Mouse (Mus musculus): ENCODE data around the gene Lrrk1. TPM values are rescaled to one million over a fixed set of nuclear protein-coding genes. Genes with fewer than 3 reads are reported as not detected.

Gene Lrrk1
- total RNA-seq, 2 experiments from 2014 or later = 1.7 to 6.6 TPM

DNA sequence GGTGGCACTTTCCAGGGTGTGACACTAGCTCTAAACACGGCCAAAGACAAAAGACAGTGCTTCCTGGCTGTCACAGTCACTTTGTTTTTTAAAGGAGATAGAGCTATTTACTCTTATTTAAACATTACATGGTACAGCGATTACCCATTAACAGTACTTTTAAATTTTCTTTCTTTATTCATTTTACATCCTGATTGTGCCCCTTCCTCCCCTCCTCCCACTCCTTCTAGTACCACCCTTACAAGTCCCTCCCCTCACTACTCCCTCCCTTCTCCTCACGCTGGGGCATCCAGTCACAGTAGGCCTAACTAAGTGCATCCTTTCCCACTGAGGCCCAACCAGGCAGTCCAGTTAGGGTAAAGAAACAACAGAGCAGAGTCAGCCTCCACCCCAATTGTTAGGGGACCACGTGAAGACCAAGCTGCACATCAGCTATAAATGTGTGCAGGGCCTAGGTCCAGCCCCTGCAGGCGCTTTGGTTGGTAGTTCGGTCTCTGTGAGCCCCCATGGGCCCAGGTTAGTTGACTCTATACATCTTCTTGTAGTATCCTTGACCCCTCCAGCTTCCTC lies 154.1 kb downstream of the Lrrk1 start:
- ATAC-seq (replicated peaks; ENCODE audit: low FRiP score, poor library complexity, severe bottlenecking) = no peak

DNA sequence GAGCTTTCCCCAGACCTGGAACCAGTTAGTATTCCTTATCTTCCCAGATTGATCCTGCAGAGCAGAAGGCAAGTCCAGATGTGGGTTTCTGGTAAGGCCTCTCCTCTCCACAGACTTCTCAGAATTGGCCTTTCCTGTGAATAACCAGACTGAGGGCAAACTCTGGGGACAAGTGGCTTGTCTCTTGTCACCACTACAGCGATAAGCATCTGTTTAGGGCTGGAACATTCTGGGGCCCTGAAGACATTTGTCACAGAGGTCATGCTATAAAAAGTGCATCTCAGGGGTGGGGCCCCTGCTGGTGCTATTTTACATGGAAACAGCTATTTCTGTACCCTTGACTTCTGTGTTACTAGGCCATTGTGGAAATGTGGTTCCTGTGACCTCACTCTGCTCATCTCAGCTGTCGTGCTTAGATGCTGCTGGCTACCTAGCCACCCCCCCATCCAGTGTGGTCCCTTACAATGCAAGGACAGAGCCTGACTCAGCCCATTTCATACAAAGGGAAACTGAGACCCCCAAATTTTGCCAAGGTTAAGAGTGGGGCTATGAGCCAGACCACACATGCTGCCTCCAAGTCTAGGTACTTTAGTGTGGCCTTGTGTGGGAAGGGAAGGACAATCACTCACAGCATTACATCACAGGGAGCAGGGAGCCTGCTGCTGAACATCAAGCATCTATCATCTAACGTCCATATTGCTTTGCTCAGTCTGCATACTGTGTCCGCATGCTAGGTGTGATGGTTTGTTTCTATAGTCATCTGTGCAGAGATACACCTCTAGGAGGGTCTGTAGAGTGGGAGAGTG lies 154.8 kb downstream of the Lrrk1 start:
- peak; percentile 33; the same call in 1 of the 2 replicates for ATAC-seq (replicated peaks; ENCODE audit: low FRiP score, poor library complexity, severe bottlenecking)

DNA sequence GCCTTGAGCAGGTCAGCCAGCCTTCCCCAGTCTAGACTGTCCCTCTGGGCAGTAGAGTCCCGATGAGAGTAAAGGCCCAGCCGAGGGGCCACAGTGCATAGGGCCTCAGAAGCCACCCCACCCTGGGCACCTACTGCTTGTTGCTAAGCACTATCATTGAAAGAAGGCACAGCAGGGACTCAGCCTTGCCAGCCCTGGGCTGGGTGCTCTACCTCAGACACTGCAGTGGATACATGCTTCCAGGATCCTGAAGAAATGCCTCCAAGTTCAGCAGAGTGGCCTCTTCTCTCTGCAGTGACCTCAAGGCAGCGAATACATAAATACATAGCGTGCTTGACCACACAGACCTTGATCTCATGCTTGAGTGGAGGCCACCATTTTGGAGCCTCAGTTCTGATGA lies 156.3 kb downstream of the Lrrk1 start:
- no peak for ATAC-seq (replicated peaks; ENCODE audit: low FRiP score, poor library complexity, severe bottlenecking)

DNA sequence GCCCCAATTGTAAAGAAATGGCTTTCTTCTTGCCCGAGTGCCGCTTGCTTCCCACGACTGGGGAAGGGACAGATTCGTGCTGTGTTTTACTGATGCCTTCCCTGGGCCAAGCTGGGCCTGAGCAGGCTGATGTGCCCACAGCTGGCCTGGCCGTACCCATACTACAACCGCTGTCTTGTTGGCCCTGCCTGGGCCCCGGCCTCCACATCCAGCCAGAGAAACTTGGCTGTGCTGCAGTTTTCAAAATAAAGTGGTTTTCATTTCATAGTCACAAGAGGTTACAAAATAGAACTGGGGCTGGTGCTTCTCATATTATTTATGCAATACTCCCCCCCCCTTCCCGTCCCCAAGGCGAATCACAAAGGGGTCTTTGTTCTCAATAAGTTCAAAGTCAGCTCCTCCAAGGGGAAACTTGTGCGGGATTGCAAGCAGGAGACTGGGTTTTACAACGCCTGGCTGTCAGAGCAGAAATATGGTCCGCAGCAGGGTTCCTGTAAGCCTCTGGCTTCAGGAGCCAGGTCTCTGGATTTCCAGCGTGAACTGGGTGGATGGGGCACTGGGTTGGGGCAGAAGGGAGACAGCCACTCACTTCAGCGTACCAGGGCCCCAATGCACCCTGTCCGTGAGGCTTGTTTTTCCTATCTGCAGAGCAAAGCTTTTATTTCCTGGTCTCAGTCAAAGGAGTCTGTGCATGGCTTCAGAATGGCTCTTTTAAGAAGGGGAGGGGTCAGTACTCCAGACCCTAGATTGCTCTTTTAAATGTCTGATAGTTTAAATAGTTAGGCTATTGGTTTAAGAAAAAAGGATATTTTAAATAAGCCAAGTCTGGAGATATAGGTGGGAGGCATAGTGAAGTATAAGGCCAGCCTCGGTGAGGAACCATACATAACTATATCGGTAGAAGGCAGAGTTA lies 157.3 kb downstream of the Lrrk1 start:
- no peak for ATAC-seq (replicated peaks; ENCODE audit: low FRiP score, poor library complexity, severe bottlenecking)

DNA sequence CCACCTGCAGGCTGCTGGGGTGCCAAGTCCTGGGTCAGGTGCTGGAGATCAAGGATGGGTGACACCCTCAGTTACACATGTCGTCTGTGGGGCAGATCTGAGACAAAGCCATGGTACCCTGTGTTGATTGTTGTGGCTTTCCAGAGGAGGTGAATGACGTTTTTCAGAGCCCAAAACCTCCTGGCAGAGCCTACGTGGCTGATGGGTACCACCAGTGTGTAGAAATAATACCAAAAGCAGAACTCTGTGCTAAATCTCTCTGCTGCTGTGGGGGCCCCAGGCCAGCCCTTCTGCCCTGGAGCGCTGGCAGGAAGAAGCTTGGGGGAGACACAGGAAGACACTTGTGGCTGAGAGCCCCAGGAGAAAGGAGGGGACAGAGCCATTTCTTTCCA lies 157.9 kb downstream of the Lrrk1 start:
- ATAC-seq (replicated peaks; ENCODE audit: low FRiP score, poor library complexity, severe bottlenecking) = no peak

DNA sequence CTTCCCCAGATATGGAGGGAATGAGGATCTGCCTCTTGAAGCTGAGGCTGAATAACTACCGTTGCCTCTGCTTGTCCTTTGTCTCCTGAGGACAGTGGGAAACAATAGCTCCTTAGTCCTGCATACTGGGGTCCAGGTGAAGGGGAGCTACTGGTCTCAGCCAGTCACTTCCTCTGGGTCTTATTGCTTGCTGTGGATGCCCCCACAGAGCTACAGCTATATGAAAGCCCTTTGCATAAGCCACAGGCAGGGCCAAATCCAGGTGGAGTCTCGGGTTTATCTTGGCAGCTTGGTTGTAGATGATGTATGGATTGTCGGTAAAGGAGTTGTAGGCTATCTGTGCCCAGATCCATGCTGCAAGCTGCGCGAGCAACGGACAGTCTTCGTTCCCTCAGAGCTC lies 158.7 kb downstream of the Lrrk1 start:
- ATAC-seq (replicated peaks; ENCODE audit: low FRiP score, poor library complexity, severe bottlenecking) = no peak

DNA sequence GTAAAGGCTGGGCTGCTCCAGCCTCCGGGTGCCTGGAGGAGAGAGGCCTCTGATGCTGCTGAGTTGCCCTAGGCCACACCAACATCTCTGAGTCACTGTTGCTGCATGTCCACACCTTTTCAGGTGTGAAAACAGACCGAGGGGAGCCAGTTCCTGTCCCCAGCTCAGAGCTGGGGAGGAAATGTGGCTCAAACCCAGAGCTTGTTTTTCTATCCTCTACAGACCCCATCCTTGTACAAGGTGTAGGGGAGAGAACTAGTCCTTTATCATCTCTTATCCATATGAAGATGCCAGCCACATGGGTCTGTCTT lies 159.6 kb downstream of the Lrrk1 start:
- ATAC-seq (replicated peaks; ENCODE audit: low FRiP score, poor library complexity, severe bottlenecking) = no peak

DNA sequence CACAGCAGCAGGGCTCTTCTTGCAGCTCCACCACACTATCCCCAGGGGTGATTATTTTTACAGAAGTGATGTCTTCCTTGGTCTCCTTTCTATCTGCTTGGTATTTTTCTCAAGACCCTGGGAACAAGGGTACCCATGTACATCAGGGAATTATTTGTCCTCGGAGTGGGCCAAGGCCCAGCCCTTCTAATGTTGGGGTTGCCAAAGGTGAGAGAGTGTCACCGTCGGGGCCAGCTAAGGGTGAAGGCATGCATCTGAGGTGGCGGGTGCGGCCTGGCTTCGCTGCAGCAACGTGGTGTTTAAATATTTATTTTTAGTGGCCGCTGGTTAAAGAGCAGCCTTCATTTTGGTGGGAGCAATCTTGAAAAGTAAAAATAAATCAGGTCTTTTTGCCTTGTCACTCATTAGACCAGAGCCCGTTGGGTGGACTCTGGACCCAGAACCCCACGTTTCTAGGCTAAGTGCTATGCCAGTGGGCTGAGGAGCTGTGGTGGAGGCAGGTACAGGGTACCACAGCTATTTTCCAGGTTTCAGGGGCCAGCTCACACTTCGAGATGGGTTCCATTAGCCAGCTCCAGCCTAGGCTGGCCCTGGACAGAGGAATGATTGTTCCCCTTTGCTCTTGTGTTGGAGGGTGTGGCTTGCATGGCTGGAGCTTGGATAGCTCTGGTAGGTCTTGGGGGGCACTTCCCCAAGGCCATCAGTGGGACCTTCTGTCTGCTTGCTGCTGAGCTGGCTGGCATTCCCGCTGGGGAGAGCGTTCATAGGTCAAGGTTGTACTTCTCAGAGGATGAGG lies 160.1 kb downstream of the Lrrk1 start:
- ATAC-seq (replicated peaks; ENCODE audit: low FRiP score, poor library complexity, severe bottlenecking) = no peak

DNA sequence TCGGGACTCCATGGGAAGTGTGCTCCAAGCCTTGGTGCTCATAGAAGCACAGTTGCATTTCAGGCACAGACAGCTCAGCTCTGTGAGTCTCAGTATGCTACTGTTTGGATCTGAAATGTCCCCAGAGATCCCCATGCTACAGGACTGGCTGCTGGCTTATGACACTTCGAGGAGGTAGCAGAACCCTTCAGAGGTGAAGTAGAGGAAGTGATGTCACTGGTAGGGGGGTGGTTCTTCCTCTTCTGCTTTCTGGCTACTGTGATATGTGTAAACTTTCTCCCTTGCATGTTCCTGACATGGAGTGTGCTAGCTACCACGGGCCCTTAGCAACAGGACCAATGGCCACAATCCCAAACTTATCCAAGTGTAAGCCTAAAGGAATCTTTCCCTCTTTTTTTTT lies 162.3 kb downstream of the Lrrk1 start:
- ATAC-seq (replicated peaks; ENCODE audit: low FRiP score, poor library complexity, severe bottlenecking) = no peak

DNA sequence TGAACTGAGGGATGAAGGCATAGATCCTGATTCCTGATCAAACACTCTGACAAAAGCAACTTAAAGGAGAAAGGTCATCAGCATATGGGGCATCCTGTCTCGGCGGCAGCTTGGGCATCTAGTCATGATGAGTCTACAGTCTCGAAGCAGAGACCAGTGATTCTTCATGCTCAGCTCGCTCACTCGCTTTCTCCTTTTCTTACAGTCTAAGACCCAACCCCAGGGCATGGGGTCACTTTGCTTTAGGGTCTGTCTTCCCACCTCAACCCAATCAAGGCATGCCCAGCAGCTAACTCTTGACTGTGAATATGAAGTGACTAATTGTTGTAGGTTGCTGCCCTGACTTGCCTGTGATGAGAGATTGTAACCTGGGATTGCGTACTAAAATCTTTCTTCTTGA lies 163.6 kb downstream of the Lrrk1 start:
- no peak for ATAC-seq (replicated peaks; ENCODE audit: low FRiP score, poor library complexity, severe bottlenecking)

DNA sequence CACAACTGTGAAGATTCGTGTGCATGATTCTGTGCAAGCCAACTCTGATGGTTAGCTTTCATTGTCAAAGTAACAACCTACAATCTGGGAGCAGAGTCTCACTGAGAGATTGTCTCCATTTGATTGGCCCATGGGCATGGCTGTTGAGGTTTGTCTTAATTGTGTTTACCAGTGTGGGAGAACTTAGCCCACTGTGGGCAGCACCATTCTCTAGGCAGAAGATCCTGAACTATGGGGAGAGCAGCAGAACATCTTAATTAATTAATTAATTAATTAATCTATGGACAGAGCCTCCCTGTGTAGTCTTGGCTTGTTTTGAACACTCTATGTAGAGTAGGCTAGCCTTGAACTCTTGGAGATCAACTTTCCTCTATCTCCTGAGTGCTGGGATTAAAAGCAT lies 164.4 kb downstream of the Lrrk1 start:
- no peak for ATAC-seq (replicated peaks; ENCODE audit: low FRiP score, poor library complexity, severe bottlenecking)

DNA sequence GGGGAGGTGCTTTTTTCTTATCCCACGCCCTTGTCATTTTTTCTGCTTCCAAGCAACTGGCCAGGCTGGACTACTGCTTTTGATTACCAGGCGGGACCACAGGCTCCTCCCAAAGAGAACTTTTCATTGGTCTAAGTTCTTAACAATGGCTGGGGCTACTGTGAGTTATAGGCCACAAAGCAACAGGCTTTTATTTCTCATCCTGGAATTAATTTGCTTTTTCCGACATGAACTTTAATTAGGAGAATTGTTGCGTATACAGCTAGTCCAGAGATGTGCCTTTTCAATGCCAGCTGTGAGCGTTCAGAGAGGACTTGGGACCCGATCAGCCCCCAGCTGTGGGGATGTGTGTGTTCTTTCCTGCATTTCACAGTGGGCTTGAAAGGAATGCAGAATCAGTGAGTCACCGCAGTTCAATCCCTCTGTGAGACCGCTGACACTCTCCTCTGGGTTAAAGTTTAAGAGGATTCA lies 165.5 kb downstream of the Lrrk1 start:
- ATAC-seq (replicated peaks; ENCODE audit: low FRiP score, poor library complexity, severe bottlenecking) = no peak

DNA sequence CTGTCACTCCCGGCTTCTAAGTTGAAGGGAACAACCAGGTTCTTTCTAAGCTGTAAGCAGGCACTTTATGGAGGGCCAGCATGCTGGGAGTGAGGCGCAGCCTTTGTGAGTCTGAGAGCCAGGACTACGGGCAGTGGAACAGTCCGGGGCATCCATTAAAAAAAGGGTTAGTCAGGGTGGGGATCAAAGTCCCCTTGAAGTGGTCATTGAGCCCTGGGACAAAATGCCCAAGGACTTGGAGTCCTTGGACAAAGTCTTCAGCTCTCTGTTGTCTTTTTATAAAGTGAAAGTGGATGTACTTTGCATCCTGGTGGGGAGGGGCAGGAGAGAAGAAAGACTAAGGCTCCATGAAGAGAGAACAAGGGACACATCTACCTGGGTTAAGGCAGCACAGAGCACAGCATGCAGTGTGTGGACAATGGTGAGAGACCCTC lies 168.3 kb downstream of the Lrrk1 start:
- ATAC-seq (replicated peaks; ENCODE audit: low FRiP score, poor library complexity, severe bottlenecking) = no peak

DNA sequence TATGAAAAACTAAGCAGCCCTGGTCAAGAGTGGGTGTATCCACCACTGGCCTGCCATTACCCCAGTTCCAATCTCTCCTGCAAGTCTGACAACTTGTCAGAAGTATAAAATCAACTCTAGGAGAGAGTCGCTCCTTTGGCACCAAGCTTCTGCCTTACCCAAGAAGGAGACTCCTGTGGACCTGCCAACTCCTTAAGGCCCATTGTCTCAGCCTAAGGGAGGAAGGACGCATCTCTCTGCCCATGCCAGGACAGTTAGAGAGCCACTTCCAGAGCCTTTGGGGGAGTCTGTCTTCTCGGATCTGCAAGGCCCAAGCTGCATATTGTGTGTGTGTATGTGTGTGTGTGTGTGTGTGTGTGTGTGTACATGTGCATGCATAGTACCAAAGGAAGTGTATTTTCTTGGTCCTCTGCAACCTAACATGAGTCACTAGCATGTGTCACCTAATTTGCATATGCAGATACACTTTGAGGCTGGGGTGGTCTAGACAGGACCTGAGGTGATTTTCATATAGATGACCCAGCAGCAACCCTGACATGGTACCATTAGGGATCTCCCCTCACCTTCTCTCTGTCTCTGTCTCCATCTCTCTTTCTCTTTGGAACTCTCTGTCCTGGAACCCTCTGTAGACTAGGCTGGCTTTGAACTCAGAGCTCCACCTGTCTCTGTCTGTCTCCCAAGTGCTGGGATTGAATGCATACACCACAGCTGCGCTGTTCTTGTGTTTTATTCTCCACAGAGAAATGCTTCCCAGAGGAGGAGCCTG lies 168.9 kb downstream of the Lrrk1 start:
- ATAC-seq (replicated peaks; ENCODE audit: low FRiP score, poor library complexity, severe bottlenecking) = no peak

DNA sequence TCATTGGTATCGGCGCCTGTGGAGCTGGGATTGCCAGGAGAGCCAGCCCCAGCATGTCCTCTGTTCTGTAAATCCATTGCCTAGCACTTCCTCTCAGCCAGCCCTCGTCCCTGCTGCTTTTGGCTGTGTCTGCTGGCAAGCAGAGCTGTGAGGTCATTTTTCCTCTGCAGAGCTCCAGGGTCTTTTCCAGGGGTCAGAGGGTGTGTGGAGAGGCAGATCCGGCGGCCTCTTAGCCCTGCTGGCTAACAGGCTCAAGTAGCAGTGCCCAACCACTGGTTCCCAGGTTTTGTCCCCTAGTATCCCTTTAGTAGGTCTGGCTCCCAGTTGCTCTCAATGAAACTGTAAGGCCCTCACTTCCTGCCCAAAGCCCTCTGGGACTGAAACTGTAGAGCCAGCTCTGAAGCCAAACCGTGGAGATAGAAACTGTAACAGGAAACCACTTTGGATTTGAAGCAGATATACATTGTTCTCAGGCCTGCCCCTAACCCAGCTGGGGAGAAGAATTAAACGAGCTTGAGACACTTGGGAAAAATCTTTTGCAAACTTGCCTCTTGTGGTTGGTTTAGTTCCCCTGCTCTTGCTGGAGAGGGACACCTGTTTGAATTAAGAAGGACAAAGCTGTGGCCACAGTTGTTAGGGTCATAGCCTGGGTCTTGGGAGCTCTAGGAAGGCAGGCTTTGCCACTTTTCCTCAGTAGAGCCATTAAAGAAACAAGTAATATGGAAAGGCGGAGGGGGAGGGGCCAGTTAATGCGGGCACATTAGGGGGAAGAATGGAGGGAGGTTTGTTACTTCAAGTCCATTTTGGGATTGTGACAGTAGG lies 169.7 kb downstream of the Lrrk1 start:
- no peak for ATAC-seq (replicated peaks; ENCODE audit: low FRiP score, poor library complexity, severe bottlenecking)

DNA sequence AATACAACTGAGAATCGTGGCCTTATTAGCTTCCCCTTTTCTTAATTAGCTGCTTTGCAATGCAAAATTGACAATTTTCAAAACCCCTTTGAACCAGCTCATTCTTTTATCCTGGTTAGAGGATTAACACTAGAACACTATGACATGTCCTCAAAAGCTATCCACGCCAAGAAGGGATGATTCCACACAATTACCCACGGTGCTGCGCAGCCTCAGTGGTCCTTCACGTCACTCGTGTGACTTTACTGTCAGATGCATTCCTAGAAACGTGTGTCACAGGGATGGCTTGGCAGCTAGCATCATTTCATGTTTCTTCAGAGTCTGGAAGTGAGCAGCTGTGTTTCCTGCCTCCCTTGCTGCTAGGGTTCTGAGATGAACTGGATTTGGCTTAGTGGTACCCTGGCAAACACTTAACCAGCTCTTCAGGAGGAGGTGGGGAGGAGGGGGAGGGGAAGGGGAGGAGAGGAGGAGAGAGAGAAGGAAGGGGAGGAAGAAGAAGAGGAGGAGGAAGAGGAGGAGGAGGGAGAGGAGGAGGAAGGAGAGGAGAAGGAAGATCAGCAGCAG lies 170.5 kb downstream of the Lrrk1 start:
- ATAC-seq (replicated peaks; ENCODE audit: low FRiP score, poor library complexity, severe bottlenecking) = no peak

DNA sequence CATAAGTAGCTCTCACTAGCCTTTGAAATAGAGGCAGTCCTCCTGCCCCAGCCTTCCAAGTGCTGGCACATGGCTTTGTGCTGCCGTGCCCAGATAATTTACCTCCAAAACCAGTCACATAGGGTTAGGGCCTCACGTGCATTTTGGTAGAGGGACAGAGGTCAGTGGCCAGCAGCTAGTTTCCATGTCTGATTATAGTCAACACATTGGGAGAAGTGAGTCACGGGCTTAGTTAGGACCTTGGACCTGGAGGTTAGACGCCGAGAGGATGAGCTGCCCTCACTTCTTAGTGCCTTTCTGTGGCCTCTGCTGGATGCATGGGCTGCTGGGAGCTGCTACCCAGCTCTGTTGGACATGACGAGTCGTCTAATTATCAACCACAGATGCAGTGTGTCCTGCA lies 171.1 kb downstream of the Lrrk1 start:
- ATAC-seq (replicated peaks; ENCODE audit: low FRiP score, poor library complexity, severe bottlenecking) = no peak

DNA sequence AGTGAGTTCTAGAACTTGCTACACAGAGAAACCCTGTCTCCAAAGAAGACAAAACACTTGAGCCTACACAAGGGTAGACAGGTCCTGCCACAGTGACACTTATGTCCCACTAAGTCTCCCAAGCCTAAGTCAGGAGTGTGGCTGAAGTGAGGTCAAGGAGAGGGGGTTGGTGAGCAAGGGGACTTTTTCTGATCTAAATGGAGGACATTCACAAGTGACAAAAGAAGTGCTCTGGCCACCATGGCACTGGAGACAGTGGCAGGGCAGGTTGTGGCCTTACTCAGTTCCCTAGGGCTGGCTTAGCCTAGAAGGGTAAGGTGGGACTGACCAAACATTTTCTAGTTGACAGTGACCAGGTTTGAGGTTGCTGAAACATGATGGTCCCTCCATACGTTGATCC lies 172.2 kb downstream of the Lrrk1 start:
- no peak for ATAC-seq (replicated peaks; ENCODE audit: low FRiP score, poor library complexity, severe bottlenecking)
